ENCODE assay signal across 10 mouse cellular contexts in genomic region chr2:160741580-160741979, GRCm38 (mm10). TPM values are rescaled to one million over a fixed set of nuclear protein-coding genes. Genes with fewer than 3 reads are reported as not detected.
DNase-seq lines count a peak whose midpoint lies in the region; ATAC-seq and TF ChIP-seq lines count a peak whose summit lies in the region.
"Had no signal": no experiment of that assay in that cellular context is flagged by ENCODE, and none has a peak within 500 bp of the region (broad histone marks: within the 10 kb centered on the region; RNA-seq: fewer than 3 reads in every experiment).

No protein-coding gene starts in this region.

- H3K9me3 ChIP-seq in hindbrain, postnatal 0 days (ENCODE audit: low read length), result no peaks in the 10 kb centered on the region
- H3K9me3 ChIP-seq in hindbrain, embryonic 11.5 days (ENCODE audit: control insufficient read depth, low read length), result no peaks in the 10 kb centered on the region
- no peaks in the 10 kb centered on the region for H3K9me3 ChIP-seq in intestine, embryonic 16.5 days (ENCODE audit: control insufficient read depth, low read length)
- H3K9me3 ChIP-seq in stomach, embryonic 16.5 days (replicated peaks; ENCODE audit: control insufficient read depth, low read length), result no peaks in the 10 kb centered on the region
- H3K9me3 ChIP-seq: limb, embryonic 13.5 days had no signal

- 73% methylated on average over 3 of the region's 3 CpGs for WGBS in hindbrain, postnatal 0 days
- 83% methylated on average over 3 of the region's 3 CpGs for WGBS in hindbrain, embryonic 11.5 days
- WGBS in thymus, adult 2 months, result 10% methylated on average over 3 of the region's 3 CpGs
- WGBS in intestine, embryonic 16.5 days, result 52% methylated on average over 3 of the region's 3 CpGs
- 58% methylated on average over 3 of the region's 3 CpGs for WGBS in stomach, embryonic 16.5 days

- no peak for TF ChIP-seq POLR2A in thymus, adult 2 months (IDR thresholded peaks at IDR 0.05; ENCODE audit: control insufficient read depth, extremely low read depth, insufficient read depth, low read length, poor library complexity)

- H3K4me2 ChIP-seq in hindbrain, postnatal 0 days (ENCODE audit: low read depth, low read length), result no peak overlapping the region
- H3K4me2 ChIP-seq in hindbrain, embryonic 11.5 days (replicated peaks; ENCODE audit: low read depth, low read length), result no peak overlapping the region
- no peak overlapping the region for H3K4me2 ChIP-seq in intestine, embryonic 16.5 days (ENCODE audit: low read depth, low read length)
- H3K4me2 ChIP-seq in stomach, embryonic 16.5 days (ENCODE audit: low read depth, low read length), result no peak overlapping the region
- H3K4me2 ChIP-seq: limb, embryonic 13.5 days had no signal

- no peaks in the 10 kb centered on the region for H3K27me3 ChIP-seq in hindbrain, postnatal 0 days (ENCODE audit: insufficient read depth, low read length)
- no peaks in the 10 kb centered on the region for H3K27me3 ChIP-seq in hindbrain, embryonic 11.5 days (ENCODE audit: control insufficient read depth, insufficient read depth, low read length)
- H3K27me3 ChIP-seq in thymus, adult 2 months (ENCODE audit: control insufficient read depth, insufficient read depth, low read length), result no peaks in the 10 kb centered on the region
- no peaks in the 10 kb centered on the region for H3K27me3 ChIP-seq in intestine, embryonic 16.5 days (replicated peaks; ENCODE audit: control insufficient read depth, insufficient read depth, low read length)
- no peaks in the 10 kb centered on the region for H3K27me3 ChIP-seq in stomach, embryonic 16.5 days (ENCODE audit: control insufficient read depth, insufficient read depth, low read length)
- H3K27me3 ChIP-seq: limb, embryonic 13.5 days had no signal

- no peak overlapping the region for H3K4me3 ChIP-seq in hindbrain, postnatal 0 days (ENCODE audit: low read length)
- no peak overlapping the region for H3K4me3 ChIP-seq in hindbrain, embryonic 11.5 days (ENCODE audit: low read depth, low read length)
- H3K4me3 ChIP-seq in thymus, adult 2 months (ENCODE audit: control insufficient read depth, insufficient read depth, low read length), result no peak overlapping the region
- H3K4me3 ChIP-seq in intestine, embryonic 16.5 days (ENCODE audit: low read length), result no peak overlapping the region
- no peak overlapping the region for H3K4me3 ChIP-seq in stomach, embryonic 16.5 days (replicated peaks; ENCODE audit: low read length)
- H3K4me3 ChIP-seq: limb, embryonic 13.5 days had no signal

- H3K27ac ChIP-seq in hindbrain, postnatal 0 days, result peak overlapping the region; percentile 60; the same call in 1 of the 2 replicates
- H3K27ac ChIP-seq in hindbrain, embryonic 11.5 days (ENCODE audit: low read depth, low read length), result no peak overlapping the region
- peak overlapping the region; percentile 96 for H3K27ac ChIP-seq in thymus, adult 2 months (ENCODE audit: control insufficient read depth, insufficient read depth, low read length)
- no peak overlapping the region for H3K27ac ChIP-seq in intestine, embryonic 16.5 days (ENCODE audit: low read length)
- 0 out of 2 replicates have a peak overlapping the region, but pooled peaks have one; percentile 14 for H3K27ac ChIP-seq in stomach, embryonic 16.5 days (ENCODE audit: low read length)

- H3K9ac ChIP-seq in hindbrain, postnatal 0 days (replicated peaks; ENCODE audit: low read length), result no peak overlapping the region
- H3K9ac ChIP-seq in hindbrain, embryonic 11.5 days (ENCODE audit: low read depth, low read length), result no peak overlapping the region
- no peak overlapping the region for H3K9ac ChIP-seq in intestine, embryonic 16.5 days (ENCODE audit: low read depth, low read length)
- no peak overlapping the region for H3K9ac ChIP-seq in stomach, embryonic 16.5 days (ENCODE audit: low read length)
- H3K9ac ChIP-seq: limb, embryonic 13.5 days had no signal

- no peak for DNase-seq in hindbrain, postnatal 0 days (ENCODE audit: low spot score)
- no peak for DNase-seq in hindbrain, embryonic 11.5 days (ENCODE audit: low spot score)
- DNase-seq in thymus, adult 2 months, result no peak
- DNase-seq in thymus, postnatal 4 days, result no peak
- DNase-seq in adrenal gland, adult 2 months, result no peak
- no peak for DNase-seq in layer of hippocampus, adult 9-10 months (ENCODE audit: low spot score)
- DNase-seq: cerebellum, adult 2 months had no signal

- H3K36me3 ChIP-seq in hindbrain, postnatal 0 days (ENCODE audit: insufficient read depth, low read length), result peaks cover 6% of the 10 kb centered on the region
- H3K36me3 ChIP-seq in hindbrain, embryonic 11.5 days (ENCODE audit: control insufficient read depth, insufficient read depth, low read length), result no peaks in the 10 kb centered on the region
- no peaks in the 10 kb centered on the region for H3K36me3 ChIP-seq in thymus, adult 2 months (ENCODE audit: control insufficient read depth, insufficient read depth, low read length)
- no peaks in the 10 kb centered on the region; the same call in 1 of the 2 replicates for H3K36me3 ChIP-seq in intestine, embryonic 16.5 days (ENCODE audit: control insufficient read depth, insufficient read depth, low read length)
- H3K36me3 ChIP-seq in stomach, embryonic 16.5 days (ENCODE audit: control insufficient read depth, insufficient read depth, low read length), result no peaks in the 10 kb centered on the region

- TF ChIP-seq CTCF in hindbrain, postnatal 0 days (IDR thresholded peaks at IDR 0.05; ENCODE audit: low read depth), result no peak
- no peak for TF ChIP-seq CTCF in thymus, adult 2 months (IDR thresholded peaks at IDR 0.05; ENCODE audit: borderline replicate concordance, control insufficient read depth, extremely low read depth, insufficient read depth, low read length, poor library complexity)

- 0 out of 2 replicates have a peak, but pooled peaks have one; percentile 17 for ATAC-seq in hindbrain, postnatal 0 days
- no peak for ATAC-seq in hindbrain, embryonic 11.5 days (ENCODE audit: low FRiP score)
- ATAC-seq in intestine, embryonic 16.5 days, result 0 out of 2 replicates have a peak, but pooled peaks have one; percentile 7
- ATAC-seq in stomach, embryonic 16.5 days (ENCODE audit: insufficient read depth, low FRiP score), result no peak

- H3K4me1 ChIP-seq in hindbrain, postnatal 0 days (ENCODE audit: insufficient read depth, low read length), result peaks cover 29% of the 10 kb centered on the region
- 0 out of 2 replicates have a peak, but pooled peaks cover 2% of the 10 kb centered on the region for H3K4me1 ChIP-seq in hindbrain, embryonic 11.5 days (replicated peaks; ENCODE audit: control insufficient read depth, insufficient read depth, low read length)
- peaks cover 65% of the 10 kb centered on the region for H3K4me1 ChIP-seq in thymus, adult 2 months (replicated peaks; ENCODE audit: control insufficient read depth, insufficient read depth, low read length)
- peaks cover 28% of the 10 kb centered on the region for H3K4me1 ChIP-seq in intestine, embryonic 16.5 days (ENCODE audit: control insufficient read depth, insufficient read depth, low read length)
- H3K4me1 ChIP-seq in stomach, embryonic 16.5 days (ENCODE audit: control insufficient read depth, insufficient read depth, low read length), result peaks cover 34% of the 10 kb centered on the region

RNA-seq across cellular contexts. Expression of gene Plcg1, which starts 10.5 kb away (rescaled TPM):
- total RNA-seq in hindbrain, postnatal 0 days (2014; rRNA removed), result 111 and 185 TPM in 2 replicates
- polyA plus RNA-seq in hindbrain, postnatal 0 days (2015; fragmentation: Nextera tagmentation; extraction: Ambion mirVana), result 39.8 and 40.5 TPM in 2 replicates
- 67.8 and 73.3 TPM in 2 replicates for polyA plus RNA-seq in hindbrain, embryonic 11.5 days (2014; fragmentation: Nextera tagmentation; extraction: Ambion mirVana)
- 237 and 294 TPM in 2 replicates for polyA plus RNA-seq in thymus, adult 2 months (2012; rRNA removed)
- polyA plus RNA-seq in intestine, embryonic 16.5 days (2015; fragmentation: Nextera tagmentation; extraction: Ambion mirVana), result 16.5 and 20.0 TPM in 2 replicates
- polyA plus RNA-seq in stomach, embryonic 16.5 days (2015; fragmentation: Nextera tagmentation; extraction: Ambion mirVana), result 28.6 and 32.5 TPM in 2 replicates
- total RNA-seq in adrenal gland, adult 2 months (2021), result 10 to 100 TPM; 49.1 to 52.3 TPM
- 28.3 and 61.1 TPM in 2 replicates for polyA plus RNA-seq in adrenal gland, adult 2 months (2012; rRNA removed)

Comparison
In these comparisons a context has a peak if more than half of its experiments do, and no peak if none do; other contexts are left out.
1. ATAC-seq: peak in hindbrain, postnatal 0 days (single experiment) and intestine, embryonic 16.5 days (single experiment); none in hindbrain, embryonic 11.5 days (single experiment) and stomach, embryonic 16.5 days (single experiment).
2. H3K27ac ChIP-seq: peak in hindbrain, postnatal 0 days (single experiment), thymus, adult 2 months (single experiment) and stomach, embryonic 16.5 days (single experiment); none in hindbrain, embryonic 11.5 days (single experiment) and intestine, embryonic 16.5 days (single experiment).